Mouse (Mus musculus): ENCODE results near the gene Slc25a16. TPM values are rescaled to one million over a fixed set of nuclear protein-coding genes. Genes with fewer than 3 reads are reported as not detected.
"Not testable (repeated sequence)": the region's sequence is repeated elsewhere in the genome, so short reads cannot be mapped to it uniquely, and the experiment has no call there.

Slc25a16 gene
- polyA plus RNA-seq, 1 experiment: 43.7 TPM

- WGBS: 97% methylated on average over 4 of the region's 4 CpGs
- no peak for DNase-seq
- no peak for TF ChIP-seq CTCF (IDR thresholded peaks at IDR 0.05; ENCODE audit: insufficient read depth, low read length)
- no peak for TF ChIP-seq POLR2A (IDR thresholded peaks at IDR 0.05; ENCODE audit: borderline replicate concordance, extremely low read depth, low read depth, low read length)
- Histone ChIP-seq H3K4me3 (replicated peaks; ENCODE audit: extremely low read depth, low read depth, low read length) (no peak overlapping the region), H3K4me1 (ENCODE audit: control insufficient read depth, insufficient read depth, low read length) (no peaks in the 10 kb centered on the region)
These were observed 20.3 kb upstream of the Slc25a16 start for GRCm38 (mm10) chr10:62900144-62900543.

DNA sequence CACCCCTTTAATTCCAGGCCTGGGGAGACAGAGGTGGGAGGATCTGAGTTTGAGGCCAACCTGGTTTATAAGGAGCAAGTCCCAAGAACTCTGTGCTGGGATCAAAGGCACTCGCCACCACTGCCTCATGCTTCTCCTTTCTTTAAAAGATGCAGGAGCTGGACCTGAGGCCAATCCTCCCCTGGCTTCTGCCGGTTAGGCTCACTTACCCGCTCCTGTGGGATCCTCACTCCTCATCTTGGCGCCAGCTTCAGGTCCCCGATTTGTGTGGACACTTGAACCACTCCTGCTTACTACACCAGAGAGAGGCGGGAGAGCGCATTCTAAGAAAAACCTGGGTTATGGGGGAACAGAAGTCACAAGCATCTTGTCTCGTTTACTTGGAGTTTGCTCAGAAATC is 18.6 kb upstream of the Slc25a16 start:
- no peaks in the 10 kb centered on the region for H3K4me1 ChIP-seq (ENCODE audit: control insufficient read depth, insufficient read depth, low read length)
- WGBS: 38% methylated on average over 8 of the region's 8 CpGs
- TF ChIP-seq CTCF (IDR thresholded peaks at IDR 0.05; ENCODE audit: insufficient read depth, low read length) (no peak), POLR2A (IDR thresholded peaks at IDR 0.05; ENCODE audit: borderline replicate concordance, extremely low read depth, low read depth, low read length) (no peak)
- DNase-seq: no peak
- no peak overlapping the region for H3K4me3 ChIP-seq (replicated peaks; ENCODE audit: extremely low read depth, low read depth, low read length)

- no peaks in the 10 kb centered on the region for H3K4me1 ChIP-seq (ENCODE audit: control insufficient read depth, insufficient read depth, low read length)
- TF ChIP-seq CTCF (IDR thresholded peaks at IDR 0.05; ENCODE audit: insufficient read depth, low read length): no peak
- H3K4me3 ChIP-seq (replicated peaks; ENCODE audit: extremely low read depth, low read depth, low read length): no peak overlapping the region
- WGBS: 17% methylated on average over 1 of the region's 1 CpGs
- no peak for DNase-seq
These were observed 17.6 kb upstream of the Slc25a16 start for GRCm38 (mm10) chr10:62902829-62903228.

GRCm38 (mm10) chr10:62906336-62906735 is 14.1 kb upstream of the Slc25a16 start:
- 83% methylated on average over 7 of the region's 7 CpGs for WGBS
- no peaks in the 10 kb centered on the region for H3K4me1 ChIP-seq (ENCODE audit: control insufficient read depth, insufficient read depth, low read length)
- TF ChIP-seq POLR2A (IDR thresholded peaks at IDR 0.05; ENCODE audit: borderline replicate concordance, extremely low read depth, low read depth, low read length): no peak
- no peak for TF ChIP-seq CTCF (IDR thresholded peaks at IDR 0.05; ENCODE audit: insufficient read depth, low read length)
- DNase-seq: no peak
- no peak overlapping the region for H3K4me3 ChIP-seq (replicated peaks; ENCODE audit: extremely low read depth, low read depth, low read length)

GRCm38 (mm10) chr10:62908896-62909295 is 11.5 kb upstream of the Slc25a16 start, which contains the start of gene Tet1:
Gene Tet1 (minus strand): TSS chr10:62908996.
- no CpG with 5 or more reads among the region's 1 CpGs for WGBS
- H3K4me1 ChIP-seq (ENCODE audit: control insufficient read depth, insufficient read depth, low read length); H3K4me3 ChIP-seq (replicated peaks; ENCODE audit: extremely low read depth, low read depth, low read length); DNase-seq: not testable (repeated sequence)

DNA sequence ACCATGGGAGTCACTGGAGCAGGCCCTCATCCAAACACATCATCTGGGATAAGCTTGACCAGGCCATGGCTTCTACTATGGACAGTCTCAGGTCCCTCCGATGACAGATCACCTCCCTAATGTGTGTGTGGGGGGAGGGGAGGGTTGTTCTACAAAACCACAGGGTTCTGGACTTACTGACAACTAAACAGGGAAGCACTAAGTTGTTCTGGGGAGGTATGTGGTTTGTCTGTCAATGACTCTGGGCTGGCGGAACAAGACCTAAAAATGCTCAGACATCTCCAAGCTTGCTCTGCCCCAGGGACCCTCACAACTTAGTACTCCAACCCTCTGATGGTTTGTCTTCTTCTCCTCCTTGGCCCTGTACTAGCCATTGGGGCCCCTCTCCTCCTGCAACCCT is 9.3 kb upstream of the Slc25a16 start:
- 75% methylated on average over 2 of the region's 2 CpGs for WGBS
- no peak for DNase-seq
- no peaks in the 10 kb centered on the region for H3K4me1 ChIP-seq (ENCODE audit: control insufficient read depth, insufficient read depth, low read length)
- H3K4me3 ChIP-seq (replicated peaks; ENCODE audit: extremely low read depth, low read depth, low read length): no peak overlapping the region
- TF ChIP-seq POLR2A (IDR thresholded peaks at IDR 0.05; ENCODE audit: borderline replicate concordance, extremely low read depth, low read depth, low read length) (no peak), CTCF (IDR thresholded peaks at IDR 0.05; ENCODE audit: insufficient read depth, low read length) (no peak)

GRCm38 (mm10) chr10:62918985-62919384 is 1.4 kb upstream of the Slc25a16 start:
- H3K4me1 ChIP-seq (ENCODE audit: control insufficient read depth, insufficient read depth, low read length): peaks cover 6% of the 10 kb centered on the region
- TF ChIP-seq CTCF (IDR thresholded peaks at IDR 0.05; ENCODE audit: insufficient read depth, low read length) (no peak), POLR2A (IDR thresholded peaks at IDR 0.05; ENCODE audit: borderline replicate concordance, extremely low read depth, low read depth, low read length) (no peak)
- DNase-seq: no peak
- 76% methylated on average over 3 of the region's 3 CpGs for WGBS
- no peak overlapping the region for H3K4me3 ChIP-seq (replicated peaks; ENCODE audit: extremely low read depth, low read depth, low read length)

DNA sequence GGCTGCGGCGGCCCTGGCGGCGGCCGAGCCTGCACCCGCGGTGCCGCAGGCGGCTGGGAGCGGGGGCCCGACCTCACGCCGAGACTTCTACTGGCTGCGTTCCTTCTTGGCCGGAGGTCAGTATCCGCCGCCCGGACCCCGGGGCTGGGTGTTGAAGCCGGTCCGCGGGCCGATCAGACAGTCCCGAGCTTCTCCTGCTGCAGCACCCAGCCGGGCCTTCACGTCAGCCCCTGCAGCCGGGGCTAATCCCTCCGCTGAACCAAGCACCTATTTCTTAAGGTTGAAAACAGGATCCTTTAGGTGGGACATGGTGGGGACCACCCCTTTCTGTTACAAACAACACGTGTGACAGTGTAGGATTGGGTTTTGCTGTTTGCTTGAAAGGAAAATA is 328 bp downstream of the Slc25a16 start:
- Histone ChIP-seq H3K4me3 (replicated peaks; ENCODE audit: extremely low read depth, low read depth, low read length) (peak overlapping the region; percentile 71), H3K4me1 (ENCODE audit: control insufficient read depth, insufficient read depth, low read length) (peaks cover 9% of the 10 kb centered on the region)
- TF ChIP-seq CTCF (IDR thresholded peaks at IDR 0.05; ENCODE audit: insufficient read depth, low read length) (no peak), POLR2A (IDR thresholded peaks at IDR 0.05; ENCODE audit: borderline replicate concordance, extremely low read depth, low read depth, low read length) (no peak)
- WGBS: under 1% methylated on average over 29 of the region's 29 CpGs
- DNase-seq: no peak

DNA sequence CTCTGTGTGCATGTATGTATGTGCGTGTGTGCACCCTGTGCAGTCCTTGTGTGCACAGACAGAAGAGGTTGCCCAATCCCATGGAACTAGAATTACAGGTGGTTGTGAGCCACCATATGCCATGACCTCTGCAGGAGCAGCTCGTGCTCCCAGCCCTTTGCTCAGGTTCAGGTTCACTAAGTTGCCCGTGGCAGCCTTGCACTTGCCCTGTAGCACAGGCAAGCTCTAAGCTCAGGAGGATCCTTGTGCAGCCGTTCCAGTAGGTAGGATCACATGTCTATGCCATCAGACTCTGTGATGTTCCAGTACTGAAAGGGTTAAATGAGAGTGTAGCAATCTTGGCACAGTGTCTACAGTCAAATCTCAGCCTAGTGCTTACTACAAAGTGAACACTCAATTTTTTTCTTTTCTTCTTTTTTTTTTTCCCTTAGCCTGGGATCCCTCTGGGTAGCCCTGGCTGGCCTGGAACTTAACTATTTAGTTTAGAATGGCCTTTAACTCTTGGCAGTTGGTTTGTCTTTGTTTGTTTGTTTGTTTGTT is 3.7 kb downstream of the Slc25a16 start:
- WGBS: 77% methylated on average over 4 of the region's 4 CpGs
- peaks cover 9% of the 10 kb centered on the region for H3K4me1 ChIP-seq (ENCODE audit: control insufficient read depth, insufficient read depth, low read length)
- DNase-seq: no peak
- H3K4me3 ChIP-seq (replicated peaks; ENCODE audit: extremely low read depth, low read depth, low read length): no peak overlapping the region
- TF ChIP-seq CTCF (IDR thresholded peaks at IDR 0.05; ENCODE audit: insufficient read depth, low read length) (no peak), POLR2A (IDR thresholded peaks at IDR 0.05; ENCODE audit: borderline replicate concordance, extremely low read depth, low read depth, low read length) (no peak)

DNA sequence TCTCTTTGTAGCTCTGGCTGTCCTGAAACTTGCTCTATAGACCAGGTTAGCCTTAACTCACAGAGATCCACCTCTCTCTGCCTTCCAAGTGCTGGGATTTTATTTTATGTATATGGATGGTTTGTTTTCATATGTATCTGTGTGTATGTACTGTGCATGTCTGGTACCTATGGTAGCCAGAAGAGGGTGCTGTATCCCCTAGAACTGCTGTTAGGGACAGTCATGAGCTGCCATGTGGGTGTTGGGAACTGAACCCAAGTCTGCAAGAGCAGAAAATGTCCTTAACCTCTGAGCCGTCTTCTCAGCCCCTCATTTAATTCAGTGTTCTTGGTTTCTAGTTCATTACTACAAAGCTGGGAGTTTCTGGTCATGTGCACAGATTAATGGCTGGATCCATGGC is 11.9 kb downstream of the Slc25a16 start:
- 98% methylated on average over 1 of the region's 1 CpGs for WGBS
- no peak for DNase-seq
- H3K4me3 ChIP-seq (replicated peaks; ENCODE audit: extremely low read depth, low read depth, low read length): no peak overlapping the region
- TF ChIP-seq CTCF (IDR thresholded peaks at IDR 0.05; ENCODE audit: insufficient read depth, low read length) (no peak), POLR2A (IDR thresholded peaks at IDR 0.05; ENCODE audit: borderline replicate concordance, extremely low read depth, low read depth, low read length) (no peak)
- no peaks in the 10 kb centered on the region for H3K4me1 ChIP-seq (ENCODE audit: control insufficient read depth, insufficient read depth, low read length)

Measured in lung, adult 2 months (tissue).